Mouse (Mus musculus): Measurements from ENCODE around the gene Gsk3b. TPM values are rescaled to one million over a fixed set of nuclear protein-coding genes. Genes with fewer than 3 reads are reported as not detected.
"Not testable (repeated sequence)": the region's sequence is repeated elsewhere in the genome, so short reads cannot be mapped to it uniquely, and the experiment has no call there.

The Gsk3b gene
- total and polyA plus RNA-seq, 3 experiments, result 6.1 to 30.8 (median 15.5) TPM

GRCm38 (mm10) chr16:38110001-38110400 is 21.2 kb downstream of the Gsk3b start:
- dilution Hi-C loops (cut with MboI; ENCODE audit: extremely low pct_ligation_motif_present, extremely low pct_unique_long_range_greater_than_20kb, low sequenced_read_pairs), result no loop called here
- in situ Hi-C loops (cut with MboI; ENCODE audit: low pct_ligation_motif_present, low pct_unique_long_range_greater_than_20kb, low sequenced_read_pairs), result no loop called here

DNA sequence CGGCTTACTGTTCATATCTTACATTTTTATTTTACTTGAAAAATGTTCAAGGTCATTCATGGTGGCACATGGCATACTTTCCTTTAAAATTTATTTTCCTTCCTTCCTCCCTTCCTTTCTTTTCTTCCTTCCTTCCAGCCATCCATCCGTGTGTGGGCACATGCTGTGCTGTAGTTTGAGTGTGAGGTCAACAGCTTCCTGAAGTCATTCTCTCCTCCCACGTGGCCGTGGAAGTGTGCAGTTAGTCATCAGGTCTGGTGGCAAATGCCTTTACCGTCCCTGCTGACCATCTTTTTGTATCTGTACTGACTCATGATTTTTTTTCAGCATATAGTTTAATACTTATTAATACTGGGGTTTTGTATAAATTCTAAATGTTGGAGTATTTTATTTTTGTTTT is 21.8 kb downstream of the Gsk3b start:
- dilution Hi-C loops (cut with MboI; ENCODE audit: extremely low pct_ligation_motif_present, extremely low pct_unique_long_range_greater_than_20kb, low sequenced_read_pairs) (no loop called here), in situ Hi-C loops (cut with MboI; ENCODE audit: low pct_ligation_motif_present, low pct_unique_long_range_greater_than_20kb, low sequenced_read_pairs) (no loop called here)
- no peak overlapping the region for H3K27ac ChIP-seq (ENCODE audit: insufficient read depth, low read depth)

More at GRCm38 (mm10) chr16:38110001-38110400, 21.2 kb downstream of the Gsk3b start:
- TF ChIP-seq UBTF (IDR thresholded peaks at IDR 0.05; ENCODE audit: low read depth, low read length), result no peak
- no peak overlapping the region for H3K4me3 ChIP-seq (replicated peaks in 1 of 3; ENCODE audit: low read depth in 2 of 3, low read length in 2 of 3, poor library complexity in 1 of 3)
- H3K27me3 ChIP-seq (replicated peaks), result no peaks in the 10 kb centered on the region
- H3K79me2 ChIP-seq (replicated peaks; ENCODE audit: control insufficient read depth, extremely low read depth, insufficient read depth, poor library complexity, severe bottlenecking), result peaks cover 50% of the 10 kb centered on the region
- H3K4me1 ChIP-seq (ENCODE audit: control insufficient read depth in 1 of 2, insufficient read depth in 2 of 2), result peaks cover 2 to 23% of the 10 kb centered on the region in 2 experiments; a peak in 3 of 4 replicates
- H3K27ac ChIP-seq (ENCODE audit: insufficient read depth, low read depth), result no peak overlapping the region
- no peak overlapping the region for H3K9ac ChIP-seq (ENCODE audit: insufficient read depth, low read depth)
- no peak overlapping the region for H3K4me2 ChIP-seq (ENCODE audit: insufficient read depth, low read depth, poor library complexity, severe bottlenecking)
- no peaks in the 10 kb centered on the region for H3K9me3 ChIP-seq (replicated peaks; ENCODE audit: low read length)
- DNase-seq (ENCODE audit: extremely low read depth), result no peak
- peaks cover 3 to 45% of the 10 kb centered on the region in 2 experiments for H3K36me3 ChIP-seq (replicated peaks in 1 of 2; ENCODE audit: control insufficient read depth in 1 of 2, insufficient read depth in 1 of 2, low read length in 1 of 2)

DNA sequence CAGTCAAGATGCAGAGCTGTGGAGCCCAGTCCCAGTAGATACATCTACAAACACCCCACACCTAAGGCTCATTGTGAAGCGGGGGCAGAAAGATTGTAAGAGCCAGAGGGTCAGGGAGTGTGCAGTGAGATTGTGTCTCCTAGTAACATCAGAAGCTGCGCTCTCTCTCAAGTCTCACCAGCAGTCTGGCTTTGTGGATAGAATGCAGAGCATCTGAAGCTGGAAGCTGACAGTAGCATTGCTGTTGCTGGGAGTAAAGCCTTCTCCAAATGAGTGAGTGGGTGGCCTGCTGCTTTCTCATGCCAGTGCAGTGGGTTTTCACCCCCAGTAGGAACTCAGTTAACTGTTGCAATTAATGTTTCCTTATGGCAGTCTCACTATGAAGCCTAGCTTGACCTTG is 25.3 kb downstream of the Gsk3b start:
- H3K79me2 ChIP-seq (replicated peaks; ENCODE audit: control insufficient read depth, extremely low read depth, insufficient read depth, poor library complexity, severe bottlenecking), result peaks cover 44% of the 10 kb centered on the region
- peaks cover 2 to 25% of the 10 kb centered on the region in 2 experiments; a peak in 3 of 4 replicates for H3K4me1 ChIP-seq (ENCODE audit: control insufficient read depth in 1 of 2, insufficient read depth in 2 of 2)
- H3K9ac ChIP-seq (ENCODE audit: insufficient read depth, low read depth), result no peak overlapping the region
- in situ Hi-C loops (cut with MboI; ENCODE audit: low pct_ligation_motif_present, low pct_unique_long_range_greater_than_20kb, low sequenced_read_pairs) (no loop called here), dilution Hi-C loops (cut with MboI; ENCODE audit: extremely low pct_ligation_motif_present, extremely low pct_unique_long_range_greater_than_20kb, low sequenced_read_pairs) (no loop called here)
- no peak overlapping the region for H3K4me2 ChIP-seq (ENCODE audit: insufficient read depth, low read depth, poor library complexity, severe bottlenecking)
- DNase-seq (ENCODE audit: extremely low read depth), result no peak
- H3K4me3 ChIP-seq (replicated peaks in 1 of 3; ENCODE audit: low read depth in 2 of 3, low read length in 2 of 3, poor library complexity in 1 of 3), result no peak overlapping the region
- H3K27me3 ChIP-seq (replicated peaks), result no peaks in the 10 kb centered on the region
- no peak overlapping the region for H3K27ac ChIP-seq (ENCODE audit: insufficient read depth, low read depth)
- H3K36me3 ChIP-seq (replicated peaks in 1 of 2; ENCODE audit: control insufficient read depth in 1 of 2, insufficient read depth in 1 of 2, low read length in 1 of 2), result peaks cover 0 to 31% of the 10 kb centered on the region in 2 experiments
- no peaks in the 10 kb centered on the region for H3K9me3 ChIP-seq (replicated peaks; ENCODE audit: low read length)
- no peak for TF ChIP-seq IRF4 (IDR thresholded peaks at IDR 0.05; ENCODE audit: low read depth, low read length)
- TF ChIP-seq KAT2A (IDR thresholded peaks at IDR 0.05; ENCODE audit: insufficient replicate concordance, low read length), result no peak

More for the DNA sequence above, 21.8 kb downstream of the Gsk3b start:
- Histone ChIP-seq H3K36me3 (replicated peaks in 1 of 2; ENCODE audit: control insufficient read depth in 1 of 2, insufficient read depth in 1 of 2, low read length in 1 of 2) (peaks cover 2 to 43% of the 10 kb centered on the region in 2 experiments), H3K9me3 (replicated peaks; ENCODE audit: low read length) (no peaks in the 10 kb centered on the region), H3K79me2 (replicated peaks; ENCODE audit: control insufficient read depth, extremely low read depth, insufficient read depth, poor library complexity, severe bottlenecking) (peaks cover 51% of the 10 kb centered on the region), H3K4me3 (replicated peaks in 1 of 3; ENCODE audit: low read depth in 2 of 3, low read length in 2 of 3, poor library complexity in 1 of 3) (no peak overlapping the region), H3K27me3 (replicated peaks) (no peaks in the 10 kb centered on the region), H3K4me1 (ENCODE audit: control insufficient read depth in 1 of 2, insufficient read depth in 2 of 2) (peaks cover 2 to 20% of the 10 kb centered on the region in 2 experiments; a peak in 3 of 4 replicates), H3K4me2 (ENCODE audit: insufficient read depth, low read depth, poor library complexity, severe bottlenecking) (no peak overlapping the region), H3K9ac (ENCODE audit: insufficient read depth, low read depth) (no peak overlapping the region)
- no peak for TF ChIP-seq RAD21 (IDR thresholded peaks at IDR 0.05; ENCODE audit: low read depth, low read length)
- TF ChIP-seq ZMIZ1 (IDR thresholded peaks at IDR 0.05; ENCODE audit: low read depth, low read length), result no peak
- peak; percentile 79; the same call in 1 of the 2 replicates for TF ChIP-seq MAX (IDR thresholded peaks at IDR 0.05; ENCODE audit: low read length)
- TF ChIP-seq RCOR1 (conservative IDR thresholded peaks at IDR 0.05; ENCODE audit: low read depth, low read length), result no peak
- TF ChIP-seq ZC3H11A (IDR thresholded peaks at IDR 0.05; ENCODE audit: low read depth, low read length), result no peak
- TF ChIP-seq MEF2A (IDR thresholded peaks at IDR 0.05; ENCODE audit: borderline replicate concordance, low read depth, low read length), result no peak
- no peak for TF ChIP-seq NELFE (IDR thresholded peaks at IDR 0.05; ENCODE audit: low read depth, low read length)
- TF ChIP-seq PAX5 (IDR thresholded peaks at IDR 0.05; ENCODE audit: low read length), result no peak
- TF ChIP-seq E2F4 (IDR thresholded peaks at IDR 0.05; ENCODE audit: insufficient replicate concordance, low read depth, low read length), result no peak
- TF ChIP-seq BHLHE40 (IDR thresholded peaks at IDR 0.05; ENCODE audit: low read depth, low read length), result peak; percentile 75
- TF ChIP-seq CTCF (conservative IDR thresholded peaks at IDR 0.05 in 1 of 2, IDR thresholded peaks at IDR 0.05 in 1 of 2; ENCODE audit: low read depth in 2 of 2, low read length in 2 of 2), result no peak
- 0 out of 2 replicates have a peak, but pooled peaks have one; percentile 1 for TF ChIP-seq USF1 (IDR thresholded peaks at IDR 0.05; ENCODE audit: low read depth, low read length)
- peak; percentile 45; the same call in 1 of the 2 replicates for TF ChIP-seq MXI1 (IDR thresholded peaks at IDR 0.05; ENCODE audit: low read depth, low read length)
- TF ChIP-seq USF2 (conservative IDR thresholded peaks at IDR 0.05; ENCODE audit: low read depth, low read length), result no peak
- DNase-seq (ENCODE audit: extremely low read depth), result peak; percentile 50

- in situ Hi-C loops (cut with MboI; ENCODE audit: low pct_ligation_motif_present, low pct_unique_long_range_greater_than_20kb, low sequenced_read_pairs); H3K4me3 ChIP-seq (replicated peaks in 1 of 3; ENCODE audit: low read depth in 2 of 3, low read length in 2 of 3, poor library complexity in 1 of 3); H3K27me3 ChIP-seq (replicated peaks); H3K9ac ChIP-seq (ENCODE audit: insufficient read depth, low read depth); dilution Hi-C loops (cut with MboI; ENCODE audit: extremely low pct_ligation_motif_present, extremely low pct_unique_long_range_greater_than_20kb, low sequenced_read_pairs); H3K27ac ChIP-seq (ENCODE audit: insufficient read depth, low read depth); DNase-seq (ENCODE audit: extremely low read depth); H3K9me3 ChIP-seq (replicated peaks; ENCODE audit: low read length); H3K4me2 ChIP-seq (ENCODE audit: insufficient read depth, low read depth, poor library complexity, severe bottlenecking): not testable (repeated sequence)
- H3K79me2 ChIP-seq (replicated peaks; ENCODE audit: control insufficient read depth, extremely low read depth, insufficient read depth, poor library complexity, severe bottlenecking), result peaks cover 39% of the 10 kb centered on the region
- H3K4me1 ChIP-seq (ENCODE audit: control insufficient read depth in 1 of 2, insufficient read depth in 2 of 2), result peaks cover 2 to 18% of the 10 kb centered on the region in 2 experiments; a peak in 2 of 4 replicates
- H3K36me3 ChIP-seq (replicated peaks in 1 of 2; ENCODE audit: control insufficient read depth in 1 of 2, insufficient read depth in 1 of 2, low read length in 1 of 2), result peaks cover 5 to 42% of the 10 kb centered on the region in 2 experiments
Measured at GRCm38 (mm10) chr16:38117909-38118308, 29.1 kb downstream of the Gsk3b start.
